Mouse (Mus musculus): ENCODE results near the gene Pon1. TPM values are rescaled to one million over a fixed set of nuclear protein-coding genes. Genes with fewer than 3 reads are reported as not detected.

The Pon1 gene
- not detected for polyA plus RNA-seq (2017; shearing (Covaris generic))

GRCm38 (mm10) chr6:5193693-5194092 lies at the start of gene Pon1:
TSS of gene Pon1 (minus strand) at chr6:5193946.

Other genes starting within 250 kb of the Pon1 start
- 2.7 TPM for gene Pon3, start 62.3 kb upstream of the Pon1 start, polyA plus RNA-seq (2017; shearing (Covaris generic))
- gene Pon2, start 104.5 kb upstream of the Pon1 start, polyA plus RNA-seq (2017; shearing (Covaris generic)), result 74.8 TPM
- gene Asb4, start 189.4 kb upstream of the Pon1 start, polyA plus RNA-seq (2017; shearing (Covaris generic)), result 0.73 TPM

Measured in effector memory CD4-positive, alpha-beta T cell, adult 7 months (primary cell).